Mouse (Mus musculus) heart, postnatal 10 days (tissue): ENCODE measurements around the gene Spo11. TPM values are rescaled to one million over a fixed set of nuclear protein-coding genes. Genes with fewer than 3 reads are reported as not detected.

Source experiments
- DNase-seq, 2 experiments: peaks; one replicate each; pipeline ENCODE4 v3.0.0; 2021
- intact Hi-C: fragments of 180-260 bp; cut with DNase I; formaldehyde crosslinking; loops from one replicate; pipeline ENCODE4 v1.15.1; 2025
- total RNA-seq, 2 experiments: library from RNA; stranded (reverse); gene quantifications; 2 replicates each; pipeline ENCODE4 v1.2.3; 2021

Gene Spo11
- not detected for total RNA-seq

GRCm38 (mm10) chr2:172977409-172978130, at the start of gene Spo11:
Spo11 (plus strand) TSS chr2:172977700.
- peak in 1 of 2 experiments; percentile 9 for DNase-seq
- intact Hi-C loops: no loop called here

GRCm38 (mm10) chr2:172929905-172930436, 47.5 kb upstream of the Spo11 start:
- intact Hi-C loops: no loop called here
- DNase-seq: peak; percentile 42 to 53

- no peak for DNase-seq
- intact Hi-C loops: no loop called here
Observed at GRCm38 (mm10) chr2:172931137-172931898, 46.2 kb upstream of the Spo11 start.

GRCm38 (mm10) chr2:172933631-172934419, 43.7 kb upstream of the Spo11 start:
- intact Hi-C loops: no loop called here
- DNase-seq: peak; percentile 47 to 49

GRCm38 (mm10) chr2:172934420-172934788, 43.1 kb upstream of the Spo11 start:
- no peak for DNase-seq
- intact Hi-C loops: no loop called here

GRCm38 (mm10) chr2:172934891-172935740, 42.4 kb upstream of the Spo11 start:
- intact Hi-C loops: loop anchor here (5.0 kb wide), 1 partner anchor 73 kb away; no protein-coding TSS in a partner anchor
- DNase-seq: peak in 1 of 2 experiments; percentile 16

- intact Hi-C loops: loop anchor here (5.0 kb wide), 1 partner anchor 74 kb away; no protein-coding TSS in a partner anchor
- DNase-seq: no peak
Observed at GRCm38 (mm10) chr2:172935776-172936562, 41.5 kb upstream of the Spo11 start.

GRCm38 (mm10) chr2:172936844-172937243, 40.7 kb upstream of the Spo11 start:
- no peak for DNase-seq
- intact Hi-C loops: loop anchor here (5.0 kb wide), 1 partner anchor 75 kb away; no protein-coding TSS in a partner anchor

- intact Hi-C loops: loop anchor here (5.0 kb wide), 1 partner anchor 75 kb away; no protein-coding TSS in a partner anchor
- DNase-seq: no peak
Observed at GRCm38 (mm10) chr2:172937326-172938190, 39.9 kb upstream of the Spo11 start.

- DNase-seq: peak; percentile 25 to 39
Observed at GRCm38 (mm10) chr2:172938761-172939638, 38.5 kb upstream of the Spo11 start.

GRCm38 (mm10) chr2:172939639-172940002, 37.9 kb upstream of the Spo11 start:
- intact Hi-C loops: loop anchor here (5.0 kb wide), 1 partner anchor 77 kb away; no protein-coding TSS in a partner anchor

More at GRCm38 (mm10) chr2:172938761-172939638, 38.5 kb upstream of the Spo11 start:
- intact Hi-C loops: loop anchor here (5.0 kb wide), 1 partner anchor 77 kb away; no protein-coding TSS in a partner anchor

GRCm38 (mm10) chr2:172940003-172940798, 37.3 kb upstream of the Spo11 start, which contains the start of gene Bmp7:
Bmp7 (minus strand) TSS chr2:172940321.
- intact Hi-C loops: no loop called here
- DNase-seq: peak; percentile 59 to 74

More at GRCm38 (mm10) chr2:172939639-172940002, 37.9 kb upstream of the Spo11 start:
- DNase-seq: peak; percentile 21 to 27

- DNase-seq: no peak
- intact Hi-C loops: no loop called here
Observed at GRCm38 (mm10) chr2:172940799-172941163, 36.7 kb upstream of the Spo11 start.

GRCm38 (mm10) chr2:172949051-172949450, 28.4 kb upstream of the Spo11 start:
- intact Hi-C loops: loop anchor here (2.0 kb wide), 1 partner anchor 116 kb away; no protein-coding TSS in a partner anchor
- no peak for DNase-seq

GRCm38 (mm10) chr2:172950119-172950676, 27.3 kb upstream of the Spo11 start:
- no peak for DNase-seq

More at GRCm38 (mm10) chr2:172950119-172950676, 27.3 kb upstream of the Spo11 start:
- intact Hi-C loops: no loop called here
